Mouse (Mus musculus) brain, embryonic 14.5 days (tissue): Measurements from ENCODE around the gene Alkbh1.
"Not testable (repeated sequence)": the region's sequence is repeated elsewhere in the genome, so short reads cannot be mapped to it uniquely, and the experiment has no call there.

ENCODE experiments used
- CTCF ChIP-seq: fragments of 200-500 bp; IDR thresholded peaks from 2 replicates; pipeline ENCODE4 v1.5.1; 2012; ENCODE audit warnings: inconsistent platforms, mild to moderate bottlenecking, moderate library complexity, borderline replicate concordance; ENCODE audit not compliant: insufficient read depth, insufficient read length; ENCODE audit errors: extremely low read depth
- POLR2A ChIP-seq: fragments of 200-500 bp; IDR thresholded peaks from 2 replicates; pipeline ENCODE4 v1.6.1; 2012; ENCODE audit warnings: mild to moderate bottlenecking, inconsistent platforms, borderline replicate concordance; ENCODE audit not compliant: poor library complexity, insufficient read depth, insufficient read length, severe bottlenecking; ENCODE audit errors: extremely low read depth

DNA sequence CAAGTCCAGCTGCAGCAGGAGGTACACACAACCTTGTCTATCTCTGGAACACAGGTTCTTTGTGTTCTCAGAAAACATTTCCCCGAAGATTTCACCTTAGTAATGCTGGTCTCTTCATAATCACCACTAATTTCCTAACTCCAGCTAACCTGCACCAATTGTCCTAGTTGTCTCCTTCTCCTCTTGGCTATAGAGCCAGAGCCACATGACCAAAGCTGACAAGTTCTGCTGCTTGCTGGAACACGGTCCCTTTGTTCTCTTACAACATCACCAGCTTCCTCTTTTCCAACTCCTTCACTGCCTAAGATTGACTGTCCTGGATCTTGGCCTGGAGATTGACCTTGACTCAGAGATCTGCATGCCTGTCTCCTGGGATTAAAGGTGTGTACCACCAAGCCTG lies 44.9 kb upstream of the Alkbh1 start:
- TF ChIP-seq POLR2A, CTCF: not testable (repeated sequence)
